In the genomic region with DNA sequence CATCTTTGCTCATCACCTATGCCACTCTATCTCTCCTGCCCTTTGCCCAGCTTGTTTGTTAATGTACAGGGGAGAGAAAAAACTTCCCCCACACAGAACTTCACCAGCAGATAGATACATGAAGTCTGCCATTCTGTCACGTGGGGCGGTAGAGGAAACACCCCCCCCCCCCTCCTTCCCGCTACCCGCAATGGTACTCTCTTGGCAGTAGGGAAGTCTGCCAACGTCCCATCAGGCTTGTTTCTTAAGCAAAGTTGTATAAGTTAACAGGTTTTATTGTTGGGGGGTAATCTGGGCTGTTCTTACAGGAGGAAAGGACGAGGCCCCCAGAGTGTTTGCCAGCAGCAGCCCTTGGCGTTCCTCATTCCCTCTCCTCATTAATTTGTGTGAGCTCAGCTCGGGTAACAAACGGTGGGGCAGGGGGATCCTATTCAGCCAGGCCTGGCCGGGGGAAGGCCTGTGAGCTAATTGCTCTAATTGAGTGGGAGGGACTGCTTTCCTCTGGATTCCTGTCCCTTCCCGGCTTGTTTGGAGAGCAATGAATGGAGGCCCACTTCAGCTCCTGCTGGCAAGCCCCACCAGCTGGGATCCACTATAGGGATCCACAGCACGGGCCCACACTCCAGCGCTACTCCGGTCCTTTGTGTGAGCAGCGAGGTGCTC, we compare ENCODE assay signal across 9 mouse cellular contexts.
A peak's percentile ranks its signal among the peaks of the same experiment; 100 is the strongest.
DNase-seq lines count a peak whose midpoint lies in the region; ATAC-seq lines count a peak whose summit lies in the region.
"Had no signal": no experiment of that assay in that cellular context is flagged by ENCODE, and none has a peak within 500 bp of the region (broad histone marks: within the 10 kb centered on the region; RNA-seq: fewer than 3 reads in every experiment).

No protein-coding gene starts in this region.

- H3K27me3 ChIP-seq in kidney, embryonic 15.5 days: no peaks in the 10 kb centered on the region
- 0 out of 2 replicates have a peak, but pooled peaks cover 3% of the 10 kb centered on the region for H3K27me3 ChIP-seq in hindbrain, embryonic 13.5 days
- 0 out of 2 replicates have a peak, but pooled peaks cover 6% of the 10 kb centered on the region for H3K27me3 ChIP-seq in midbrain, embryonic 13.5 days

- 15% methylated on average over 15 of the region's 15 CpGs for WGBS in kidney, embryonic 15.5 days
- WGBS in hindbrain, embryonic 13.5 days: 8% methylated on average over 15 of the region's 15 CpGs
- 14% methylated on average over 15 of the region's 15 CpGs for WGBS in midbrain, embryonic 13.5 days

- DNase-seq in kidney, postnatal 25 days: no peak
- DNase-seq in embryo, embryonic 11 days: peak; percentile 77
- no peak for DNase-seq in thymus, adult 18-20 months
- no peak for DNase-seq in adrenal gland, postnatal 4 days (ENCODE audit: low spot score in 2 of 2)

- H3K4me2 ChIP-seq in kidney, embryonic 15.5 days: peak overlapping the region; percentile 29
- peak overlapping the region; percentile 38 for H3K4me2 ChIP-seq in hindbrain, embryonic 13.5 days
- H3K4me2 ChIP-seq in midbrain, embryonic 13.5 days (replicated peaks): peak overlapping the region; percentile 29

- peaks cover 19% of the 10 kb centered on the region for H3K4me1 ChIP-seq in kidney, embryonic 15.5 days
- H3K4me1 ChIP-seq in hindbrain, embryonic 13.5 days (replicated peaks): peaks cover 39% of the 10 kb centered on the region
- H3K4me1 ChIP-seq in midbrain, embryonic 13.5 days (replicated peaks): peaks cover 43% of the 10 kb centered on the region

- peak; percentile 78 for ATAC-seq in kidney, embryonic 15.5 days (replicated peaks; ENCODE audit: low FRiP score)
- ATAC-seq in hindbrain, embryonic 13.5 days (ENCODE audit: low FRiP score): peak; percentile 80
- peak; percentile 89 for ATAC-seq in midbrain, embryonic 13.5 days
- no peak for ATAC-seq in inflammation-experienced regulatory T-cells, adult 6 months

- no peak overlapping the region for H3K4me3 ChIP-seq in kidney, embryonic 15.5 days (replicated peaks)
- H3K4me3 ChIP-seq in hindbrain, embryonic 13.5 days: no peak overlapping the region
- no peak overlapping the region for H3K4me3 ChIP-seq in midbrain, embryonic 13.5 days (replicated peaks)
- H3K4me3 ChIP-seq: left cerebral cortex, adult 2 months had no signal

- no peaks in the 10 kb centered on the region for H3K9me3 ChIP-seq in kidney, embryonic 15.5 days (replicated peaks)
- H3K9me3 ChIP-seq in hindbrain, embryonic 13.5 days: no peaks in the 10 kb centered on the region
- no peaks in the 10 kb centered on the region for H3K9me3 ChIP-seq in midbrain, embryonic 13.5 days

- H3K36me3 ChIP-seq in kidney, embryonic 15.5 days: no peaks in the 10 kb centered on the region
- no peaks in the 10 kb centered on the region for H3K36me3 ChIP-seq in hindbrain, embryonic 13.5 days
- H3K36me3 ChIP-seq in midbrain, embryonic 13.5 days: no peaks in the 10 kb centered on the region

- no peak overlapping the region for H3K27ac ChIP-seq in kidney, embryonic 15.5 days
- peak overlapping the region; percentile 87 for H3K27ac ChIP-seq in hindbrain, embryonic 13.5 days
- H3K27ac ChIP-seq in midbrain, embryonic 13.5 days: peak overlapping the region; percentile 80
- H3K27ac ChIP-seq: left cerebral cortex, adult 2 months had no signal

- no peak overlapping the region for H3K9ac ChIP-seq in kidney, embryonic 15.5 days
- H3K9ac ChIP-seq in hindbrain, embryonic 13.5 days: no peak overlapping the region; the same call in 1 of the 2 replicates
- no peak overlapping the region; the same call in 1 of the 2 replicates for H3K9ac ChIP-seq in midbrain, embryonic 13.5 days (replicated peaks)
